Mouse (Mus musculus) lung, embryonic 14.5 days (tissue): ENCODE measurements at regions not wholly inside any gene's neighbourhood (a gene's known extent, or its start where the extent isn't known, plus 50 kb on each side); places are given as distances from the start of the nearest gene placed in this dataset.

Experiments
- ATAC-seq: fragments of 200-750 bp; cut with Nextera tagmentation; 2 replicates; pipeline ENCODE4 v1.8.0; 2017; ENCODE audit warnings: mild to moderate bottlenecking, moderate TSS enrichment, moderate library complexity; ENCODE audit not compliant: insufficient read depth
- DNase-seq: peaks from one replicate; pipeline ENCODE4 v3.0.0-alpha.2; 2015
- H3K27ac ChIP-seq: fragments of 300-500 bp; sonication (generic); 2 replicates; pipeline ENCODE4 v1.5.1; 2014; ENCODE audit warnings: low read depth, mild to moderate bottlenecking, moderate library complexity
- H3K27me3 ChIP-seq: fragments of 300-500 bp; sonication (generic); 2 replicates; pipeline ENCODE4 v1.6.1; 2014; ENCODE audit warnings: low read length, control low read depth; ENCODE audit not compliant: insufficient read depth
- H3K36me3 ChIP-seq: fragments of 300-500 bp; sonication (generic); 2 replicates; pipeline ENCODE4 v1.6.1; 2014; ENCODE audit warnings: control low read depth; ENCODE audit not compliant: insufficient read depth
- H3K4me1 ChIP-seq: fragments of 300-500 bp; sonication (generic); 2 replicates; pipeline ENCODE4 v1.6.1; 2014; ENCODE audit warnings: antibody characterized with exemption, control low read depth; ENCODE audit not compliant: insufficient read depth
- H3K4me2 ChIP-seq: fragments of 300-500 bp; sonication (generic); 2 replicates; pipeline ENCODE4 v1.6.1; 2014; ENCODE audit warnings: mild to moderate bottlenecking
- H3K4me3 ChIP-seq: fragments of 300-500 bp; sonication (generic); 2 replicates; pipeline ENCODE4 v1.5.1; 2014; ENCODE audit warnings: low read depth, low read length
- H3K9ac ChIP-seq: fragments of 300-500 bp; sonication (generic); 2 replicates; pipeline ENCODE4 v1.6.1; 2014
- H3K9me3 ChIP-seq: fragments of 300-500 bp; sonication (generic); 2 replicates; pipeline ENCODE4 v1.6.1; 2016; ENCODE audit warnings: low read depth, low read length, control low read depth
- CTCF ChIP-seq: IDR thresholded peaks from 2 replicates; pipeline ENCODE4 v1.5.1; 2016; ENCODE audit warnings: antibody characterized with exemption, low read depth
- whole genome bisulfite sequencing: fragments of 180-500 bp; shearing (Covaris S2); extraction: QIAGEN DNeasy Blood & Tissue Kit; methylation state at CpG from one replicate; pipeline ENCODE4 v1.1.7; 2014; 5-methylcytosine and 5-hydroxymethylcytosine counted together

GRCm38 (mm10) chr7:77632656-77633055 is 1105.2 kb downstream of the Ntrk3 start:
- Histone ChIP-seq H3K4me1 (no peaks in the 10 kb centered on the region), H3K27me3 (no peaks in the 10 kb centered on the region), H3K4me2 (no peak overlapping the region), H3K9me3 (no peaks in the 10 kb centered on the region), H3K27ac (no peak overlapping the region), H3K9ac (no peak overlapping the region), H3K4me3 (no peak overlapping the region), H3K36me3 (no peaks in the 10 kb centered on the region)
- ATAC-seq (no peak), DNase-seq (no peak)
- TF ChIP-seq CTCF: no peak
- 40% methylated on average over 1 of the region's 1 CpGs for WGBS

GRCm38 (mm10) chr7:77623491-77623890 is 1114.3 kb downstream of the Ntrk3 start:
- Histone ChIP-seq H3K4me2 (no peak overlapping the region), H3K27ac (no peak overlapping the region), H3K27me3 (no peaks in the 10 kb centered on the region), H3K9ac (no peak overlapping the region), H3K36me3 (no peaks in the 10 kb centered on the region), H3K4me3 (no peak overlapping the region), H3K4me1 (no peaks in the 10 kb centered on the region), H3K9me3 (no peaks in the 10 kb centered on the region)
- TF ChIP-seq CTCF: no peak
- ATAC-seq (no peak), DNase-seq (no peak)
- WGBS: 84% methylated on average over 4 of the region's 4 CpGs

- ATAC-seq (no peak), DNase-seq (no peak)
- Histone ChIP-seq H3K4me1 (no peaks in the 10 kb centered on the region), H3K9me3 (no peaks in the 10 kb centered on the region), H3K36me3 (no peaks in the 10 kb centered on the region), H3K9ac (no peak overlapping the region), H3K4me2 (no peak overlapping the region), H3K4me3 (no peak overlapping the region), H3K27me3 (no peaks in the 10 kb centered on the region), H3K27ac (no peak overlapping the region)
- no peak for TF ChIP-seq CTCF
These were observed 1114.9 kb downstream of the Ntrk3 start for GRCm38 (mm10) chr7:77622934-77623333.

- no peak overlapping the region for H3K4me2 ChIP-seq
- H3K36me3 ChIP-seq: no peaks in the 10 kb centered on the region
- ATAC-seq (no peak), DNase-seq (no peak)
- no peaks in the 10 kb centered on the region for H3K9me3 ChIP-seq
- H3K27me3 ChIP-seq: no peaks in the 10 kb centered on the region
- no peak for TF ChIP-seq CTCF
- H3K4me3 ChIP-seq: no peak overlapping the region
- no peaks in the 10 kb centered on the region for H3K4me1 ChIP-seq
- WGBS: 65% methylated on average over 1 of the region's 1 CpGs
- H3K9ac ChIP-seq: no peak overlapping the region
- no peak overlapping the region for H3K27ac ChIP-seq
These were observed 1164.9 kb downstream of the Ntrk3 start for GRCm38 (mm10) chr7:77572872-77573271.

- 4% methylated on average over 1 of the region's 1 CpGs for whole genome bisulfite sequencing
- no peak overlapping the region for H3K27ac ChIP-seq
- no peak overlapping the region for H3K4me2 ChIP-seq
- H3K4me3 ChIP-seq: no peak overlapping the region
- no peaks in the 10 kb centered on the region for H3K4me1 ChIP-seq
- H3K27me3 ChIP-seq: no peaks in the 10 kb centered on the region
- TF ChIP-seq CTCF: no peak
- DNase-seq (no peak), ATAC-seq (no peak)
- H3K36me3 ChIP-seq: no peaks in the 10 kb centered on the region
- no peaks in the 10 kb centered on the region for H3K9me3 ChIP-seq
- no peak overlapping the region for H3K9ac ChIP-seq
These were observed 1178.7 kb downstream of the Ntrk3 start for GRCm38 (mm10) chr7:77559095-77559494.

GRCm38 (mm10) chr7:77558536-77558935 is 1179.3 kb downstream of the Ntrk3 start:
- Histone ChIP-seq H3K36me3 (no peaks in the 10 kb centered on the region), H3K27ac (no peak overlapping the region), H3K4me1 (no peaks in the 10 kb centered on the region), H3K9ac (no peak overlapping the region), H3K4me2 (no peak overlapping the region), H3K9me3 (no peaks in the 10 kb centered on the region), H3K27me3 (no peaks in the 10 kb centered on the region), H3K4me3 (no peak overlapping the region)
- DNase-seq (no peak), ATAC-seq (no peak)
- no peak for TF ChIP-seq CTCF
- 55% methylated on average over 4 of the region's 4 CpGs for WGBS

- Histone ChIP-seq H3K9me3 (no peaks in the 10 kb centered on the region), H3K27me3 (no peaks in the 10 kb centered on the region), H3K4me1 (no peaks in the 10 kb centered on the region), H3K4me2 (no peak overlapping the region), H3K36me3 (no peaks in the 10 kb centered on the region), H3K27ac (no peak overlapping the region), H3K9ac (no peak overlapping the region), H3K4me3 (no peak overlapping the region)
- WGBS: 43% methylated on average over 5 of the region's 5 CpGs
- ATAC-seq (no peak), DNase-seq (no peak)
- TF ChIP-seq CTCF: no peak
These were observed 1200.9 kb downstream of the Ntrk3 start for GRCm38 (mm10) chr7:77536890-77537289.

GRCm38 (mm10) chr7:77527906-77528305 is 1209.9 kb downstream of the Ntrk3 start:
- H3K9me3 ChIP-seq: no peaks in the 10 kb centered on the region
- no peak for DNase-seq
- no peak overlapping the region for H3K4me3 ChIP-seq
- no peak overlapping the region for H3K4me2 ChIP-seq
- no peaks in the 10 kb centered on the region for H3K4me1 ChIP-seq
- no peak overlapping the region for H3K27ac ChIP-seq
- H3K9ac ChIP-seq: no peak overlapping the region
- no peak for TF ChIP-seq CTCF
- ATAC-seq: no peak
- 69% methylated on average over 5 of the region's 5 CpGs for WGBS
- H3K36me3 ChIP-seq: no peaks in the 10 kb centered on the region
- H3K27me3 ChIP-seq: no peaks in the 10 kb centered on the region
